Mouse (Mus musculus): ENCODE data around the gene Orai1.
"Not testable (repeated sequence)": the region's sequence is repeated elsewhere in the genome, so short reads cannot be mapped to it uniquely, and the experiment has no call there.

DNA sequence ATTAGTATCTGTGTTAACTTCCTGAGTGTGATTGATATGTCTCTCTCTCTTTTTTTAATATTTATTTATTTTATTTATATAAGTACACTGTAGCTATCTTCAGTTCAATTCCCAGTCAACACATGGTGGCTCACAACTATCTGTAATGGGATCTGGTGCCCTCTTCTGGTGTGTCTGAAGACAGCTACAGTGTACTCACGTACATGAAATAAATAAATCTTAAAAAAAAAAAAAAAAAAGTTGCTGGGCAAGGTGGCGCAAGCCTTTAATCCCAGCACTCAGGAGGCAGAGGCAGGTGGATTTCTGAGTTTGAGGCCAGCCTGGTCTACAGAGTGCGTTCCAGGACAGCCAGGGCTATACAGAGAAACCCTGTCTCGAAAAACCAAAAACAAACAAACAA lies 40.2 kb upstream of the Orai1 start:
- TF ChIP-seq CTCF (IDR thresholded peaks at IDR 0.05; ENCODE audit: control insufficient read depth, insufficient read depth, insufficient read length); USF1 (IDR thresholded peaks at IDR 0.05; ENCODE audit: low read depth); MYOG (IDR thresholded peaks at IDR 0.05; ENCODE audit: control insufficient read depth, extremely low read depth, insufficient read length); MYOD1 (IDR thresholded peaks at IDR 0.05; ENCODE audit: control insufficient read depth, insufficient read length, low read depth); MAX (IDR thresholded peaks at IDR 0.05); CEBPB (IDR thresholded peaks at IDR 0.05; ENCODE audit: low read depth); FOSL1 (IDR thresholded peaks at IDR 0.05; ENCODE audit: insufficient read depth, low read length, poor library complexity, severe bottlenecking): not testable (repeated sequence)

All from C2C12 (cell line).